Mouse (Mus musculus) skeletal muscle tissue, adult 2 months (tissue): Measurements from ENCODE around the gene Tnfrsf1a.

ENCODE experiments used
- DNase-seq: peaks from one replicate; pipeline ENCODE4 v3.0.0-alpha.2; 2012; ENCODE audit warnings: low read depth, low spot score

The Tnfrsf1a gene

DNA sequence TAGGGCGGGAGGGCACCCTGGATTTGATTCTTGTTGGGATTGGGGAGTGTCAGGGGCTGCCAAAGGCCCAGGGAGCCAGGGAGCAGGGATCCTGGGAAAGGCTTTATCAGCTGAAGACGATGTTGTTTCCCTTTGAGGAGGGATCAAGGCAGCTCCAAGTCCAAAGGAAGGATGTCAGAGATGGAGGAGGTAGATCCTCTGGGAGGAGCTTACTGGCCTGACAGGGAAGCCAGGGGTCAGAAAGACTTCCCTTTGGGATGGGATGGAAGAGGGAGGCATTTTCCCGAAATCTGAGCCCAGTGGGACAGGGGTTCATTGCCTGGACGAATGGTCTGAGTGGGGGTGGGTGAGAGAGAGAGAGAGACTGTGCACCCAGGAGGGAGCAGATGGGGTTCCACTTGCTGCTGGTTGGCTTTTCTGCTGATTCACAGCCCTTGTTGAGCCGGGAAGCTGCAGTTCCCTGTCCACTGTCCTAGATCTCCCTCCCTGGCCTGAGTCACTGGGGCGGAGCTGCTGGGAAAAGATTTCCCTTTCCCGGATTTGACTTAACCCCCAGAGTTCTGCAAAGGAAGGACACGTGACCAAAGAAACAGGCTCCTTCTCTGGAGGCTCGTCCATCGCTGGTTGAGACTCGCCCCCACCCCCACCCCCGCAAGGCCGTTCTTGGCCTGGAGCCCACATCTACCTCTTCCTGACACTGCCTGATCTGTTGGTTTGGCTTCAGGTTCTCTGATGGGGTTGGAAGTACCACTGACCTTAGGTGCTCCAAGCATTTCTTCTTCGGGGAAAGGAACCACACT lies 5.4 kb downstream of the Tnfrsf1a start:
- peak; percentile 65 for DNase-seq

DNA sequence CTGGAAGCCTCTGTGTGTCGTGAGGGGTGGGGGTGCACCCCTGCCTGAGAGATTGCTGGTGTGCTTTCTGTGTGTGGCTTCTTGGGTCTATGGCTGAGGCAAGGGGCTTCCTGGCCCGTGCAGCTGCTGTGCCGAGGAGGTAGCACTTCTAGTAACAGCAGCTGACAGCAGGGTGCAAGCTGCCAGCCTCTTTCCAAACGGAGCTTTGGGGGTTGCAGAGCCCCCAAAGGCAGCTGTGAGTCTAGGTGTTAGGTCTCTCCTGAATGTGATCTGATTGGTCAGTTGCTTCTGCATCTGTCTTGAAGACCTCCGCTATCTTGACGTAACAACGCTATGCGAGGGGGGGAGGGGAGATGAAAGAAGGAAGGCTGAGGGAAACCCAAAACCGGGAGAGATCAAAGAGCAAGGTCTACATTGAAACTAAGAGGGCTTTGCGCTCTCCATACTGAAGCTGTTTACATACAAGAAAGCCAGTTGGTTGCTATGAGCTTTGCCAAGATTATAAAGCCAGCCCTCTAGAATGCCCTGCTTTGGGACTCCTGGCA lies 6.1 kb downstream of the Tnfrsf1a start:
- no peak for DNase-seq

DNA sequence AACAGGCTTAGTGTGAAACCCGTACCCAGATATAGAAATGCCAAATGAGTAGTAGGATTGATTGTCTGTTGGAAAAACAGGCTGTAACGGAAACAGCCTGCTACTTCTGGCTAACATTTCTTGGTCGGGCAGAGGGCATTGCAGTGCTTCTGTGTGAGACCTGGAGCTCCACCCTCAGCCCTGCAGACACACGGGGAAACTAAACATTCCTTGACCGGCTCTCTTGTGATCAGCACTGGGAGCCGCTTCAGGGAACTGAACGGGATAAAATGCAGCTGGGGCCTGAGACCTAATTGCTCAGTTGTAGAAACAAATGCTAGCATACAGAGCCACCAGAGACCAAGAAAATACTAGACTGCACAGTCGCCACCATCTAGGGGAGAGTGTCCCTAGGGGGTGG lies 7.1 kb downstream of the Tnfrsf1a start:
- no peak for DNase-seq

DNA sequence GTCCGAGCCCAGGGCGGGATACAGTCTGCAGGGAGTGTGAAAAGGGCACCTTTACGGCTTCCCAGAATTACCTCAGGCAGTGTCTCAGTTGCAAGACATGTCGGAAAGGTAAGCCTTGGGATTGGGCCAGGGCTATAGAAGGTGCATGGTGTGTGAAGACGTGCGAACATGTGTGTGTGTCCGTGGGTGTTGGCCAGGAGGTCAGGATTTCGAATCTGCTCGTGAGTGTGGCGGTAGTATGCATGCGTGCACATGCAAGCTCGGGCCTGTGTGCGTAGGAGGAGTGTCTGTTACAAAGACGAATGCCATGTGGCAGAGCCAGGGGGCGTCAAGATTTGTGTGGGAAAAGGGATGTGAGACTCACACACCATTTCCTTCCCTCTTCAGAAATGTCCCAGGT lies 8.2 kb downstream of the Tnfrsf1a start:
- no peak for DNase-seq

GRCm38 (mm10) chr6:125359999-125360398 lies 10.8 kb downstream of the Tnfrsf1a start:
- no peak for DNase-seq

DNA sequence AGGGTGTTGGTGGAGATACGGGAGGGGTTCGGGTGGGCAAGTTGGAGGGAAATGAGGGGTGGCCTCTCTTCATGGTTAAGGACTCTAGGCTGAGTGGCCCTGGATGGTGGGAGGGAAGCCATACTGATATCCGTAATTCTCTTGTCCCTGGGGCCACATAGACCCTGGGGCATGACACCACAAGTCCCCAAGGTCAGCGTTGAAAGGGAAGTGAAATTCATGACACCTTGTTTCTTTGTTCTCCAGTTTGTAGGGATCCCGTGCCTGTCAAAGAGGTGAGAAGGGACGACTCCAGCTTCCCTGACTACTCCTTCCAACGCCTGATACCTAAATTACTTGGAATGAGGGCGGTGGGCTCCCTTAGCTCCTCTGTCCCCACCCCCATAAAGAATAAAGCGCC lies 11.7 kb downstream of the Tnfrsf1a start:
- no peak for DNase-seq

DNA sequence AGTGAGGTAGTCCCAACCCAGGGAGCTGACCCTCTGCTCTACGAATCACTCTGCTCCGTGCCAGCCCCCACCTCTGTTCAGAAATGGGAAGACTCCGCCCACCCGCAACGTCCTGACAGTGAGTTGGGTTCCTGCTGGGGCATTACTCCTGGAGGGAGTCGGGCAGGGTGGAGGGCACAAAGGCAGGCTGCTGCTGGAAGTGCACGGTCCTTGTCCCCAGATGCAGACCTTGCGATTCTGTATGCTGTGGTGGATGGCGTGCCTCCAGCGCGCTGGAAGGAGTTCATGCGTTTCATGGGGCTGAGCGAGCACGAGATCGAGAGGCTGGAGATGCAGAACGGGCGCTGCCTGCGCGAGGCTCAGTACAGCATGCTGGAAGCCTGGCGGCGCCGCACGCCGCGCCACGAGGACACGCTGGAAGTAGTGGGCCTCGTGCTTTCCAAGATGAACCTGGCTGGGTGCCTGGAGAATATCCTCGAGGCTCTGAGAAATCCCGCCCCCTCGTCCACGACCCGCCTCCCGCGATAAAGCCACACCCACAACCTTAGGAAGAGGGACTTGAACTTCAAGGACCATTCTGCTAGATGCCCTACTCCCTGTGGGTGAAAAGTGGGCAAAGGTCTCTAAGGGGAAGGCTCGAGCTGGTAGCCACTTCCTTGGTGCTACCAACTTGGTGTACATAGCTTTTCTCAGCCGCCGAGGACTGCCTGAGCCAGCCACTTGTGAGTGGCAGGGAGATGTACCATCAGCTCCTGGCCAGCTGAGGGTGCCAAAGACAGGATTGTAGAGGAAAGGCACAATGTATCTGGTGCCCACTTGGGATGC lies 12.5 kb downstream of the Tnfrsf1a start:
- DNase-seq = no peak

- no peak for DNase-seq
Observed at GRCm38 (mm10) chr6:125363021-125363420, 13.9 kb downstream of the Tnfrsf1a start.

GRCm38 (mm10) chr6:125363451-125364242 lies 14.5 kb downstream of the Tnfrsf1a start:
- DNase-seq = no peak

DNA sequence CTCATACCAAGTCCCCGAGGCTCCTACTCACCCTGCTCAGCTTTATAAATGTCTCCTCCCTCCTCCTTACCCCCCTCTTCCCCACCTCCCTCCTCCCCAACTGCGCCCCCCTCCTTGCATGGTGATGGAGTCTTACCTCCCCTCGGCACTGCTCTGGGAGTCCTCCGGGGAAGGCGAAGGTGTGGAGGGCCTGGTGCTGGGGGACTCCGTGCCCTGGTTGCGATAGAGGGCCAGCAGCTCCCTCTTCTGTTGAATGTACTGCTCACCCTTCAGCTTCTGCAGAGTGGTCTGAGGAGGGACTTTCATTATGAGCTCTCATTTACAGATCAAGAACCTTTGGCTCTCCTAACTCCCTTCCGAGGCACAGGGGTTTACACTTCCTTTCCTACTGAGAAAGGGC lies 15.3 kb downstream of the Tnfrsf1a start:
- DNase-seq = no peak

DNA sequence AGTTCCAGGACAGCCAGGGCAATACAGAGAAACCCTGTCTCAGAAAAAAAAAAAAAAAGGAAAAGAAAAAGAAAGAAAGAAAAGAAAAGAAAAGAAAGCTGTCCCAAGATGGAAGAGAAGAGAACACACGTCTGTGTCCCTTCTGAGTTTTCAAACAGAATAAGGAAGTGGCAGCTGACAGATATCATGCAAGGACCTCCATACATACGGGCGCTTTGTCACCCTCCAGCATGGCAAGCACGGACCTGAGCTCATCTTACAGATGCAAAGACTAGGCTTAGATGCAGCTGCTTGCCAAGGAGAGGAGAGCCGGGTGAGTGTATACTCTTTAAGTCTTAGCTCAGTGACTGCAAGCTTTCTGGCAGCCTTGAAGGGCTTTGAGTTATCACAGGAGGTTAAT lies 16.4 kb downstream of the Tnfrsf1a start:
- DNase-seq = no peak

DNA sequence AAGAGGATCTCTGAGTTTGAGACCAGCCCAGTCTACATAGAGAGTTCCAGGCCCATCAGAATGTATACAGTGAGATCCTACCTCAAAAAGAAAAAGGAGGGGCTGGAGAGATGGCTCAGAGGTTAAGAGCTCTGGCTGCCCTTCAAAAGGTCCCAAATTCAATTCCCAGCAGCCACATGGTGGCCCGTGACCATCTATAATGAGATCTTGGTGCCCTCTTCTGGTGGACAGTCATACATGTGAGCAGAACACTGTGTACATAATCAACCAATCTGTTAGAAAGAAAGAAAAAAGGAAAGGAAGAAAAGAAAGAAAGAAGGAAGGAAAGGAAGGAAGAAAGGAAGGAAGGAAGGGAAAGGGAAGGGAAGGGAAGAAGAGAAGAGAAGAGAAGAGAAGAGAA lies 17.0 kb downstream of the Tnfrsf1a start:
- no peak for DNase-seq

DNA sequence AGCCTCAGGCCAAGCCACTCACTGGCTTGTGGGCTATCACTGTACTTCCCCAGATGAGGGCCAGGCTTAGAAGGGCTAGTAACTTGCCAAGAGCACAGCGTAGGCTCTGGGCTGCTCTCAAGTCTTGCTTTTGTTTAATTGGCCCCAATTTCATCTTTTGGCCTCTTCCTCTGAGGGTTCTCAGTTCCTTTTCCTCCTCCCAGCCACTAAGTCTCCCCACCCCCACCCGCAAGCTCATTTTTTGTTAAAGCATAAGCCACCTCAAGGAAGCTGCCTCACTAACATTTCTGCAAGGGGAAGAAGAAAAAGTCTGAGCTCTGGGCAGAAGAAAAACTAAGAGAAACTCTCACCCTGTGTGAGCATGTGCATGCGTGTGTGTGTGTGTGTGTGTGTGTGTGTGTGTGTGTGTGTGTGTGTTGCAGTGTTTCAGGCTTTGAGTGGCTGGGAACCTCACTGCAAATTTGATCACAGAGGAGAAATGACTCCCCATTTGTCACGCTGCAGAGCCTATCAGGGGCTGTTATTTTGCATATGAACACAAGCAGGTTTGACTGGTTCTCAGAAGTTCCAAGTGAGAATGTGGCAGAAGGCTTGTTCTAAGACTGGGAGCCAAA lies 18.7 kb downstream of the Tnfrsf1a start:
- no peak for DNase-seq

GRCm38 (mm10) chr6:125377042-125377441 lies 27.9 kb downstream of the Tnfrsf1a start:
- DNase-seq = no peak

GRCm38 (mm10) chr6:125377582-125378451 lies 28.7 kb downstream of the Tnfrsf1a start:
- DNase-seq = no peak

GRCm38 (mm10) chr6:125378621-125379020 lies 29.5 kb downstream of the Tnfrsf1a start:
- no peak for DNase-seq

DNA sequence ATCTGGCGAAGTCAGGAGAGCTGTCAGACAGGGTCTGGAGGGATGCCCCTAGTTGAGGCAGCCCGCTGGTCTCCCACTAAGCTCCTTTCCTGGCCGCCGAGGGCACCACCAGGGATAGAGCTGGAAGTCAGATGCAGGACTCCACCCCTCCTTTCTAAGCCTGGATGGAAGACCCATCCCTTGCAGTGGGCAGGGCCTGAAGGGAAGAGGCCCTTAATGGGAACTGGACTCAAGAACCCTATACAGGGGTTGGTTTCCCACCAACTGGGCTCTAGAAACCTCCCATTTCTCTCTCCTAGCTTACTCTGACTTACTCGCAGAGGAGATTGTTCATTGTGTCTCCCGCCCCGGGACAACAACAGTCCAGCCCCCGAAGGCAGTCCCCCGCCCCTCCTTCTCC lies 30.6 kb downstream of the Tnfrsf1a start:
- no peak for DNase-seq

DNA sequence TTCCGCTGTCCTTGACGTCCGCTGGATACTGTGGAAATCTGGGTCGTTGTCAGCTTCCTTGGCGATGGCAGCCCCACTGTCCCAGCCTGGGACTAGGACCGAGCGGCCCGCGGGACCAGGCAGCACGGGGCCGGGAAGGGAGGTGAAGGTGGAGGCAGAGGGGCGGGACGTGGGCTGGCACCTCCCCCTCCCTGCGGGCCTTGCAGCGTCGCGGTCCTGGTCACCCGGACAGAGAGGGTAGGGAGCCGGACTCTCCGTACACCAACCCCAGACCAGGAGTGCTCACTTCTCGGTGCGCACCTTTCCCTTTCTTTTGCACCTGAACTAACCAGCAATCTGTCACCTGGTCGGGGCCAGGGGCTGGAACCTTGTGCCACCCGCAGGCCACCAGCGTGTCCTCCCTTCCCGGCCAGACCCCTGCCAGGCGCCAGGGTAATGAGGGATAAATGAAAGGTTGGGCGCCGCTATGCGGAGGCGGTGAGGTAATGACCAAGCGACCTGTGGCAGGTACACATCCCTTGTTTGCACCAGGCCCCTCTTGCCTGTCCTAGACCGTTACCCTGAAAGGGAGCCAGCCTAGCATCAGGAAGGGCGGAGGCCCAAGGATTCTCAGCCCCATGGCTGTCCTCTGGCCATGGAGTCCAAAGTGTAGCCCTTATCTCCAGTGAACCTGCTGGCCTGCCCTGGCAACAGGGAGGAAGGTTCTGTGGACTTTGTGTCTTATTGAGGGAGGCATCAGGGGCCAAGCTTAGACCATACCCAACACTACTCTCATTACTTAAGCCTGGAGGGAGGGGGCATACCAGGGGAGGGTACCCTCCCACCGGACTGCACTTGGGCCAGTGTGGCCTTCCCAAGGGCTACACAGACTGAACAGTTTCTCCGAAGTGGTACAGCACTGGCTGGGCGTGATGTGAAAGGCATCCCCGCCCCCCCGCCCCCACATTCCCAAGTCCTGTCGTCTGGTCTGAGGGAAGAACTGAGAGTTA lies 31.5 kb downstream of the Tnfrsf1a start, which contains the start of gene Plekhg6:
TSS of gene Plekhg6 (minus strand) at position 422 of the 989 bp plus-strand sequence.
- DNase-seq = no peak

- DNase-seq = no peak
Observed at GRCm38 (mm10) chr6:125382024-125382423, 32.9 kb downstream of the Tnfrsf1a start.
